ENCODE assay signal across 14 mouse cellular contexts in genomic region chr3:101111321-101111720, GRCm38 (mm10). TPM values are rescaled to one million over a fixed set of nuclear protein-coding genes. Genes with fewer than 3 reads are reported as not detected.
DNase-seq lines count a peak whose midpoint lies in the region; ATAC-seq lines count a peak whose summit lies in the region.
"Had no signal": no experiment of that assay in that cellular context is flagged by ENCODE, and none has a peak within 500 bp of the region (broad histone marks: within the 10 kb centered on the region; RNA-seq: fewer than 3 reads in every experiment).

No protein-coding gene starts in this region.

- peaks cover 22 to 28% of the 10 kb centered on the region in 2 experiments for H3K4me1 ChIP-seq in heart, embryonic 14.5 days (ENCODE audit: control insufficient read depth in 2 of 2, insufficient read depth in 2 of 2, low read length in 2 of 2)
- peaks cover 39% of the 10 kb centered on the region for H3K4me1 ChIP-seq in embryonic facial prominence, embryonic 14.5 days (ENCODE audit: control insufficient read depth, insufficient read depth, low read length)
- peaks cover 53% of the 10 kb centered on the region for H3K4me1 ChIP-seq in neural tube, embryonic 13.5 days (replicated peaks)

- WGBS in heart, embryonic 14.5 days = 69% methylated on average over 10 of the region's 10 CpGs
- 41% methylated on average over 10 of the region's 10 CpGs for WGBS in embryonic facial prominence, embryonic 14.5 days
- 45% methylated on average over 10 of the region's 10 CpGs for WGBS in neural tube, embryonic 13.5 days

- H3K36me3 ChIP-seq in heart, embryonic 14.5 days (ENCODE audit: control insufficient read depth, insufficient read depth, low read length) = no peaks in the 10 kb centered on the region; the same call in 1 of the 2 replicates
- no peaks in the 10 kb centered on the region for H3K36me3 ChIP-seq in embryonic facial prominence, embryonic 14.5 days (ENCODE audit: control insufficient read depth, insufficient read depth, low read length)
- no peaks in the 10 kb centered on the region for H3K36me3 ChIP-seq in neural tube, embryonic 13.5 days

- peak overlapping the region; percentile 89; the same call in 1 of the 2 replicates for H3K4me2 ChIP-seq in heart, embryonic 14.5 days (ENCODE audit: low read length)
- no peak overlapping the region for H3K4me2 ChIP-seq in embryonic facial prominence, embryonic 14.5 days (ENCODE audit: low read depth, low read length)
- H3K4me2 ChIP-seq in neural tube, embryonic 13.5 days = no peak overlapping the region

- no peak for ATAC-seq in heart, embryonic 14.5 days (ENCODE audit: insufficient number of reproducible peaks, insufficient read depth, low FRiP score, low read depth)
- no peak for ATAC-seq in embryonic facial prominence, embryonic 14.5 days (ENCODE audit: low read depth)
- ATAC-seq in neural tube, embryonic 13.5 days (ENCODE audit: low read depth) = no peak
- ATAC-seq: inflammation-experienced regulatory T-cells, adult 6 months had no signal

- no peak overlapping the region for H3K4me3 ChIP-seq in heart, embryonic 14.5 days (ENCODE audit: control insufficient read depth in 1 of 2, insufficient read depth in 1 of 2, low read depth in 1 of 2, low read length in 2 of 2)
- no peak overlapping the region for H3K4me3 ChIP-seq in embryonic facial prominence, embryonic 14.5 days (ENCODE audit: low read depth, low read length)
- H3K4me3 ChIP-seq in neural tube, embryonic 13.5 days = no peak overlapping the region

- H3K27me3 ChIP-seq in heart, embryonic 14.5 days (ENCODE audit: control insufficient read depth, insufficient read depth, low read length) = no peaks in the 10 kb centered on the region
- no peaks in the 10 kb centered on the region for H3K27me3 ChIP-seq in embryonic facial prominence, embryonic 14.5 days (replicated peaks; ENCODE audit: control insufficient read depth, insufficient read depth, low read length)
- H3K27me3 ChIP-seq in neural tube, embryonic 13.5 days = peaks cover 4% of the 10 kb centered on the region

- H3K9ac ChIP-seq in heart, embryonic 14.5 days (ENCODE audit: low read length) = no peak overlapping the region; the same call in 1 of the 2 replicates
- H3K9ac ChIP-seq in embryonic facial prominence, embryonic 14.5 days (ENCODE audit: low read depth, low read length) = no peak overlapping the region
- H3K9ac ChIP-seq in neural tube, embryonic 13.5 days = no peak overlapping the region
- H3K9ac ChIP-seq: liver, embryonic 14.5 days had no signal

- no peak for DNase-seq in heart, adult 8-10 months (ENCODE audit: low spot score)
- peak; percentile 56 for DNase-seq in R1 (ENCODE audit: low read depth, low spot score)
- DNase-seq in embryonic facial prominence, embryonic 14.5 days (ENCODE audit: low spot score) = no peak
- no peak for DNase-seq in urinary bladder, postnatal 14 days (ENCODE audit: low spot score)
- DNase-seq in right cerebral cortex, postnatal 4 days = no peak
- DNase-seq: adrenal gland, adult 8-10 months; cerebellum, postnatal 36 days; kidney, postnatal 36 days; thymus, postnatal 25 days had no signal

- peak overlapping the region; percentile 47 to 97; a peak in 3 of 4 replicates for H3K27ac ChIP-seq in heart, embryonic 14.5 days (replicated peaks in 1 of 2; ENCODE audit: control insufficient read depth in 1 of 2, insufficient read depth in 1 of 2, low read depth in 2 of 2, low read length in 2 of 2)
- peak overlapping the region; percentile 92 for H3K27ac ChIP-seq in embryonic facial prominence, embryonic 14.5 days (replicated peaks; ENCODE audit: low read depth, low read length)
- 0 out of 2 replicates have a peak overlapping the region, but pooled peaks have one; percentile 20 for H3K27ac ChIP-seq in neural tube, embryonic 13.5 days (replicated peaks)
- H3K27ac ChIP-seq: liver, embryonic 14.5 days had no signal

- no peaks in the 10 kb centered on the region for H3K9me3 ChIP-seq in heart, embryonic 14.5 days (ENCODE audit: control insufficient read depth, low read length)
- H3K9me3 ChIP-seq in embryonic facial prominence, embryonic 14.5 days (ENCODE audit: control insufficient read depth, low read length) = no peaks in the 10 kb centered on the region
- H3K9me3 ChIP-seq in neural tube, embryonic 13.5 days = no peaks in the 10 kb centered on the region

RNA-seq across cellular contexts. Expression of gene Ptgfrn, which starts 1.2 kb away (rescaled TPM):
- polyA plus RNA-seq in heart, embryonic 14.5 days (2014; fragmentation: Nextera tagmentation; extraction: Ambion mirVana) = 10.0 and 10.2 TPM in 2 replicates
- 10 to 100 TPM; 17.2 to 21.1 (median 19.8) TPM for total RNA-seq in heart, adult 8-10 months (2022)
- 9.7 and 10.2 TPM in 2 replicates for polyA plus RNA-seq in embryonic facial prominence, embryonic 14.5 days (2014; fragmentation: Nextera tagmentation; extraction: Ambion mirVana)
- polyA plus RNA-seq in neural tube, embryonic 13.5 days (2015; fragmentation: Nextera tagmentation; extraction: Ambion mirVana) = 3.2 and 3.5 TPM in 2 replicates
- total RNA-seq: granulocyte monocyte progenitor cell, adult 5-6 weeks had no signal

Comparison
In these comparisons a context has a peak if more than half of its experiments do, and no peak if none do; other contexts are left out.
1. H3K27ac ChIP-seq: peak in every context shown above with its lines; median percentile 92 in embryonic facial prominence, embryonic 14.5 days; 72 in heart, embryonic 14.5 days; 20 in neural tube, embryonic 13.5 days.